Mouse (Mus musculus) olfactory bulb, adult 2 months (tissue): Measurements from ENCODE around the gene Rad51b. TPM values are rescaled to one million over a fixed set of nuclear protein-coding genes. Genes with fewer than 3 reads are reported as not detected.

Experiments
- H3K27ac ChIP-seq: fragments of 200-500 bp; 2 replicates; pipeline ENCODE4 v1.5.1; 2012; ENCODE audit warnings: low read depth, low read length; ENCODE audit not compliant: insufficient read depth
- H3K4me1 ChIP-seq: fragments of 200-500 bp; 2 replicates; pipeline ENCODE4 v1.6.1; 2012; ENCODE audit warnings: low read length; ENCODE audit not compliant: control insufficient read depth, insufficient read depth
- H3K4me3 ChIP-seq: fragments of 200-500 bp; 2 replicates; pipeline ENCODE4 v1.5.1; 2012; ENCODE audit warnings: mild to moderate bottlenecking, low read depth, low read length, moderate library complexity; ENCODE audit not compliant: insufficient read depth
- CTCF ChIP-seq: fragments of 200-500 bp; IDR thresholded peaks from 2 replicates; pipeline ENCODE4 v1.5.1; 2012; ENCODE audit warnings: low read depth, mild to moderate bottlenecking, low read length, moderate library complexity; ENCODE audit not compliant: insufficient read depth
- POLR2A ChIP-seq: fragments of 200-500 bp; IDR thresholded peaks from 2 replicates; pipeline ENCODE4 v1.6.1; 2012; ENCODE audit warnings: mild to moderate bottlenecking, low read depth, low read length, moderate library complexity; ENCODE audit not compliant: insufficient read depth
- WGBS: fragments of 180-500 bp; shearing (Covaris S2); methylation state at CpG from one replicate; pipeline ENCODE4 v1.1.7; 2018; 5-methylcytosine and 5-hydroxymethylcytosine counted together
- polyA plus RNA-seq: library from polyadenylated mRNA; stranded (reverse); fragments of >200 nt; gene quantifications from 2 replicates; pipeline ENCODE4 v1.2.4, GENCODE M21; 2012; ENCODE audit warnings: low replicate concordance; ENCODE audit not compliant: missing spikeins, insufficient read depth, insufficient read length

The Rad51b gene
- polyA plus RNA-seq, 1 experiment: not detected

GRCm38 (mm10) chr12:79512982-79513681 is 216.1 kb downstream of the Rad51b start:
- no peak overlapping the region for H3K4me3 ChIP-seq
- peaks cover 5% of the 10 kb centered on the region for H3K4me1 ChIP-seq
- no peak overlapping the region for H3K27ac ChIP-seq
- WGBS: 94% methylated on average over 5 of the region's 5 CpGs
- TF ChIP-seq CTCF (no peak), POLR2A (no peak)

- TF ChIP-seq CTCF (no peak), POLR2A (no peak)
- WGBS: 95% methylated on average over 3 of the region's 3 CpGs
- H3K27ac ChIP-seq: no peak overlapping the region
- H3K4me3 ChIP-seq: no peak overlapping the region
- peaks cover 5% of the 10 kb centered on the region for H3K4me1 ChIP-seq
Observed at GRCm38 (mm10) chr12:79514680-79515079, 217.6 kb downstream of the Rad51b start.

GRCm38 (mm10) chr12:79522374-79522773 is 225.3 kb downstream of the Rad51b start:
- no peaks in the 10 kb centered on the region for H3K4me1 ChIP-seq
- WGBS: 26% methylated on average over 1 of the region's 1 CpGs
- no peak overlapping the region for H3K27ac ChIP-seq
- no peak for TF ChIP-seq CTCF
- no peak for TF ChIP-seq POLR2A
- H3K4me3 ChIP-seq: no peak overlapping the region

- TF ChIP-seq POLR2A: no peak
- no peak for TF ChIP-seq CTCF
- 89% methylated on average over 14 of the region's 14 CpGs for WGBS
Observed at GRCm38 (mm10) chr12:79524941-79525871, 228.1 kb downstream of the Rad51b start.

GRCm38 (mm10) chr12:79525872-79526271 is 228.8 kb downstream of the Rad51b start:
- Histone ChIP-seq H3K4me3 (no peak overlapping the region), H3K4me1 (0 out of 2 replicates have a peak, but pooled peaks cover 2% of the 10 kb centered on the region), H3K27ac (no peak overlapping the region)
- 82% methylated on average over 8 of the region's 8 CpGs for WGBS
- TF ChIP-seq POLR2A (no peak), CTCF (no peak)

More at GRCm38 (mm10) chr12:79524941-79525871, 228.1 kb downstream of the Rad51b start:
- Histone ChIP-seq H3K27ac (no peak overlapping the region), H3K4me3 (no peak overlapping the region), H3K4me1 (0 out of 2 replicates have a peak, but pooled peaks cover under 1% of the 10 kb centered on the region)

GRCm38 (mm10) chr12:79527222-79527621 is 230.1 kb downstream of the Rad51b start:
- H3K4me1 ChIP-seq: 0 out of 2 replicates have a peak, but pooled peaks cover 2% of the 10 kb centered on the region
- WGBS: 81% methylated on average over 3 of the region's 3 CpGs
- TF ChIP-seq POLR2A (no peak), CTCF (no peak)
- no peak overlapping the region for H3K4me3 ChIP-seq
- no peak overlapping the region for H3K27ac ChIP-seq

- Histone ChIP-seq H3K27ac (no peak overlapping the region), H3K4me1 (0 out of 2 replicates have a peak, but pooled peaks cover 2% of the 10 kb centered on the region), H3K4me3 (no peak overlapping the region)
- TF ChIP-seq POLR2A (no peak), CTCF (no peak)
- WGBS: 38% methylated on average over 10 of the region's 10 CpGs
Observed at GRCm38 (mm10) chr12:79530275-79530902, 233.3 kb downstream of the Rad51b start.

GRCm38 (mm10) chr12:79531809-79532798 is 235.0 kb downstream of the Rad51b start:
- no peak overlapping the region for H3K27ac ChIP-seq
- TF ChIP-seq CTCF (no peak), POLR2A (no peak)
- H3K4me1 ChIP-seq: 0 out of 2 replicates have a peak, but pooled peaks cover 2% of the 10 kb centered on the region
- H3K4me3 ChIP-seq: no peak overlapping the region
- 90% methylated on average over 5 of the region's 5 CpGs for WGBS
